Mouse (Mus musculus): ENCODE data around the gene Abhd16b. TPM values are rescaled to one million over a fixed set of nuclear protein-coding genes. Genes with fewer than 3 reads are reported as not detected.

Gene Abhd16b
- total and polyA plus RNA-seq, 2 experiments from 2014 or later: not detected

- Histone ChIP-seq H3K36me3 (ENCODE audit: insufficient read depth) (no peaks in the 10 kb centered on the region), H3K9me3 (ENCODE audit: low read length) (no peaks in the 10 kb centered on the region), H3K27me3 (ENCODE audit: insufficient read depth, low read length) (no peaks in the 10 kb centered on the region), H3K4me1 (ENCODE audit: insufficient read depth) (no peaks in the 10 kb centered on the region), H3K4me2 (ENCODE audit: low read depth) (no peak overlapping the region), H3K9ac (no peak overlapping the region), H3K27ac (ENCODE audit: low read depth, low read length) (0 out of 2 replicates have a peak overlapping the region, but pooled peaks have one; percentile 11), H3K4me3 (ENCODE audit: low read depth, low read length) (no peak overlapping the region)
- TF ChIP-seq CTCF (IDR thresholded peaks at IDR 0.05; ENCODE audit: low read depth): no peak
- 70% methylated on average over 2 of the region's 2 CpGs for WGBS
- DNase-seq: peak; percentile 19
- ATAC-seq: peak; percentile 79
Observed at GRCm38 (mm10) chr2:181537444-181538047, 44.5 kb downstream of the Abhd16b start.

DNA sequence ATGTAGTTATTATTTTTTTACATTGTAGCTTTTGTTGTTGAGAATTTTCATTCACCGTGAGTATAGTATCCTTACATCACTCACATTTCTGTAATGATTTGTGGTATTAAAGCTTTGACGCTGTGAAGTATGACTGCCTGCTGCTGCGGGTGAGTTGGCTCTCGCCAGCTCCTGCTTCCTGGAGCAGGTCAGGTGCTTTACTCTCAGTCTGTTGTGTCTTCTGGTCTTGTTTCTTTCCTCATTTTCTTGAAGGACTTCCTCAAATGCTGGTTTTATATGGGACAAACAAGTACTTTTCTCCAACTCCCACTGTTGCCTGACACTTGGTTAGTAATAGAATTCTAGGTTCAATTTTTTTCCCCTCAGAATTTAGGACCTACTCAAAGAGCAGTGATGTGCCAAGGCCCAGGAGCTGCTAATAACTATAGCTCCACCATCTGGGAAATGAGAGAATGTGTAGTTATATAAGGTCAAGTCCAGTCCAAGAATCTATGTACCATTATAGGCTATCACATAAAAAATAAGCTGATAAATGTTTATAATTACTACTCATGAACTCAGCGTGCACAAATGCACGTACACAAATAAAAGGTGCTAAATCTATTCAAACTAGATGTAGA, 48.9 kb downstream of the Abhd16b start:
- no peak overlapping the region for H3K27ac ChIP-seq (ENCODE audit: low read depth, low read length)
- no peaks in the 10 kb centered on the region for H3K27me3 ChIP-seq (ENCODE audit: insufficient read depth, low read length)
- H3K4me3 ChIP-seq (ENCODE audit: low read depth, low read length): no peak overlapping the region
- TF ChIP-seq CTCF (IDR thresholded peaks at IDR 0.05; ENCODE audit: low read depth): no peak
- H3K4me1 ChIP-seq (ENCODE audit: insufficient read depth): no peaks in the 10 kb centered on the region
- H3K36me3 ChIP-seq (ENCODE audit: insufficient read depth): peaks cover 6% of the 10 kb centered on the region; the same call in 1 of the 2 replicates
- H3K9me3 ChIP-seq (ENCODE audit: low read length): no peaks in the 10 kb centered on the region
- DNase-seq (no peak), ATAC-seq (no peak)
- no peak overlapping the region for H3K4me2 ChIP-seq (ENCODE audit: low read depth)
- H3K9ac ChIP-seq: no peak overlapping the region
- WGBS: 92% methylated on average over 6 of the region's 6 CpGs

Other genes with a start within 250 kb of the Abhd16b start
- 21.7 and 24.8 TPM in 2 replicates for gene Gmeb2, start 205.2 kb upstream of the Abhd16b start, total RNA-seq (2014; rRNA removed)
- 7.4 and 9.6 TPM in 2 replicates for gene Gmeb2, start 205.2 kb upstream of the Abhd16b start, polyA plus RNA-seq (2015; fragmentation: Nextera tagmentation; extraction: Ambion mirVana)
- 1,247 and 1,493 TPM in 2 replicates for gene Stmn3, start 178.7 kb upstream of the Abhd16b start, total RNA-seq (2014; rRNA removed)
- 1,714 and 1,956 TPM in 2 replicates for gene Stmn3, start 178.7 kb upstream of the Abhd16b start, polyA plus RNA-seq (2015; fragmentation: Nextera tagmentation; extraction: Ambion mirVana)
- gene Rtel1, start 173.5 kb upstream of the Abhd16b start, total RNA-seq (2014; rRNA removed): 42.8 and 64.4 TPM in 2 replicates
- gene Rtel1, start 173.5 kb upstream of the Abhd16b start, polyA plus RNA-seq (2015; fragmentation: Nextera tagmentation; extraction: Ambion mirVana): 13.8 and 20.6 TPM in 2 replicates
- gene Zgpat, start 128.3 kb upstream of the Abhd16b start, total RNA-seq (2014; rRNA removed): 93.3 and 99.0 TPM in 2 replicates
- 32.2 and 39.6 TPM in 2 replicates for gene Zgpat, start 128.3 kb upstream of the Abhd16b start, polyA plus RNA-seq (2015; fragmentation: Nextera tagmentation; extraction: Ambion mirVana)
- 24.0 and 27.9 TPM in 2 replicates for gene Arfrp1, start 127.8 kb upstream of the Abhd16b start, total RNA-seq (2014; rRNA removed)
- 60.9 and 73.0 TPM in 2 replicates for gene Arfrp1, start 127.8 kb upstream of the Abhd16b start, polyA plus RNA-seq (2015; fragmentation: Nextera tagmentation; extraction: Ambion mirVana)
- 42.8 and 43.5 TPM in 2 replicates for gene Lime1, start 113.1 kb upstream of the Abhd16b start, total RNA-seq (2014; rRNA removed)
- 19.5 and 26.5 TPM in 2 replicates for gene Lime1, start 113.1 kb upstream of the Abhd16b start, polyA plus RNA-seq (2015; fragmentation: Nextera tagmentation; extraction: Ambion mirVana)
- gene Zbtb46, start 33.8 kb upstream of the Abhd16b start, total RNA-seq (2014; rRNA removed): 11.7 and 17.7 TPM in 2 replicates
- gene Zbtb46, start 33.8 kb upstream of the Abhd16b start, polyA plus RNA-seq (2015; fragmentation: Nextera tagmentation; extraction: Ambion mirVana): 8.2 and 11.0 TPM in 2 replicates
- 91.7 and 120 TPM in 2 replicates for gene Tpd52l2, start 3.9 kb downstream of the Abhd16b start, total RNA-seq (2014; rRNA removed)
- gene Tpd52l2, start 3.9 kb downstream of the Abhd16b start, polyA plus RNA-seq (2015; fragmentation: Nextera tagmentation; extraction: Ambion mirVana): 114 and 128 TPM in 2 replicates
- gene Dnajc5, start 27.3 kb downstream of the Abhd16b start, total RNA-seq (2014; rRNA removed): 252 and 369 TPM in 2 replicates
- 207 and 270 TPM in 2 replicates for gene Dnajc5, start 27.3 kb downstream of the Abhd16b start, polyA plus RNA-seq (2015; fragmentation: Nextera tagmentation; extraction: Ambion mirVana)
- 55.8 and 59.1 TPM in 2 replicates for gene Uckl1, start 91.7 kb downstream of the Abhd16b start, total RNA-seq (2014; rRNA removed)
- 42.7 and 43.0 TPM in 2 replicates for gene Uckl1, start 91.7 kb downstream of the Abhd16b start, polyA plus RNA-seq (2015; fragmentation: Nextera tagmentation; extraction: Ambion mirVana)
- gene Prpf6, start 98.7 kb downstream of the Abhd16b start, total RNA-seq (2014; rRNA removed): 45.8 and 49.6 TPM in 2 replicates
- gene Prpf6, start 98.7 kb downstream of the Abhd16b start, polyA plus RNA-seq (2015; fragmentation: Nextera tagmentation; extraction: Ambion mirVana): 43.7 and 46.5 TPM in 2 replicates
- gene Zfp512b, start 99.6 kb downstream of the Abhd16b start, total RNA-seq (2014; rRNA removed): 74.6 and 75.6 TPM in 2 replicates
- 44.7 and 62.3 TPM in 2 replicates for gene Zfp512b, start 99.6 kb downstream of the Abhd16b start, polyA plus RNA-seq (2015; fragmentation: Nextera tagmentation; extraction: Ambion mirVana)
- 64.9 and 85.6 TPM in 2 replicates for gene Samd10, start 106.0 kb downstream of the Abhd16b start, total RNA-seq (2014; rRNA removed)
- 82.6 and 108 TPM in 2 replicates for gene Samd10, start 106.0 kb downstream of the Abhd16b start, polyA plus RNA-seq (2015; fragmentation: Nextera tagmentation; extraction: Ambion mirVana)
- not detected in 2 replicates for gene Gm29797, start 163.8 kb downstream of the Abhd16b start, total RNA-seq (2014; rRNA removed)
- gene Gm29797, start 163.8 kb downstream of the Abhd16b start, polyA plus RNA-seq (2015; fragmentation: Nextera tagmentation; extraction: Ambion mirVana): not detected in 2 replicates
- gene Sox18, start 178.4 kb downstream of the Abhd16b start, total RNA-seq (2014; rRNA removed): 5.4 and 8.9 TPM in 2 replicates
- gene Sox18, start 178.4 kb downstream of the Abhd16b start, polyA plus RNA-seq (2015; fragmentation: Nextera tagmentation; extraction: Ambion mirVana): 8.6 and 11.1 TPM in 2 replicates
- 51.1 and 55.6 TPM in 2 replicates for gene Tcea2, start 187.1 kb downstream of the Abhd16b start, total RNA-seq (2014; rRNA removed)
- 53.8 and 57.5 TPM in 2 replicates for gene Tcea2, start 187.1 kb downstream of the Abhd16b start, polyA plus RNA-seq (2015; fragmentation: Nextera tagmentation; extraction: Ambion mirVana)
- gene Rgs19, start 200.8 kb downstream of the Abhd16b start, total RNA-seq (2014; rRNA removed): 43.7 and 50.2 TPM in 2 replicates
- 56.4 and 57.4 TPM in 2 replicates for gene Rgs19, start 200.8 kb downstream of the Abhd16b start, polyA plus RNA-seq (2015; fragmentation: Nextera tagmentation; extraction: Ambion mirVana)
- not detected in 2 replicates for gene Lkaaear1, start 205.2 kb downstream of the Abhd16b start, total RNA-seq (2014; rRNA removed)
- gene Lkaaear1, start 205.2 kb downstream of the Abhd16b start, polyA plus RNA-seq (2015; fragmentation: Nextera tagmentation; extraction: Ambion mirVana): not detected in 2 replicates
- gene Oprl1, start 221.8 kb downstream of the Abhd16b start, total RNA-seq (2014; rRNA removed): 114 and 134 TPM in 2 replicates
- gene Oprl1, start 221.8 kb downstream of the Abhd16b start, polyA plus RNA-seq (2015; fragmentation: Nextera tagmentation; extraction: Ambion mirVana): 51.3 and 62.5 TPM in 2 replicates

Measured in forebrain, postnatal 0 days (tissue).